Mouse (Mus musculus): ENCODE results near the gene Zfp423. TPM values are rescaled to one million over a fixed set of nuclear protein-coding genes. Genes with fewer than 3 reads are reported as not detected.

Gene Zfp423
- polyA plus RNA-seq, 1 experiment from 2014 or later: 22.0 TPM

DNA sequence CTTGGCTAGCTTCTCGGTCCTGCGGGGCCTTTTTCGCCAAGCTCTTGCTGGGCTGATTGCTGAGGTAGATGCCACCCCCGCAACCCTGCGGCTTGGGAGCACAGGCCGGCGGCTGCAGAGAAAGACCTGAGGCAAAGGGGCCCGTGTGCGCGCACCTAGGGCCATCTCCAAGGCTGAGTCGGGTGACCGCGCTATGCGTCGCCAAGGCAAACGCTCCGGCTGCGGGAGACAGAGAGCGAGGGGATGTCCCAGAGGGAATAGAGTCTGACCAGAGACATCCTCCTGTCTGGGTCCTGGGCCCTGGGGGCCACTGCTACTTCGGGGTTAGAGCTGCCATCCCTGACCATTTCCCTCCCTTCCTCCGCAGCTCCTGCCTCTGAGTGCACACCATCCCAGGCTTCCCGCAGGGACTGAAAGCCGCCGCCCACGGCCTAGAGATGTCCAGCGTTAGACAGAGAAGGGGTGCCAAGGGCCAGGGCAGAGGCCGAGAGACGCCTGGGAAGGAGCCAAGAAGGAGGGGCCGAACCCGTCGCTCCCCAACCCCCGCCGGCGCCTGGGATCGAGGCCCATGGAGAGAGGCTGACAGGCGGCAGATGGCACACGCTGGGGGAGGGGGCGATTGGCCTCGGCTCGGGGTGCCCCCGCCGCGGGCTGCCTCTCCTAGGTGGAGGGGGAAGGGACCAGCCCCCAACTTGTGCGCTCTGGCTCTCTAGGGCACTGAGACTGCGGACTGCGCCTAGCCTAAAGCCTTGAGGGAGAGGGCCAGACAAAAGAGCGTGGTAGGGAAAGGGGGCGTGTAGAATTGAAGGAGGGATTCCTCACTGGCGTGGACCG, 2.5 kb upstream of the Zfp423 start:
- no peaks in the 10 kb centered on the region for H3K9me3 ChIP-seq
- DNase-seq (ENCODE audit: low spot score): peak; percentile 68
- peak overlapping the region; percentile 84 for H3K4me3 ChIP-seq
- under 1% methylated on average over 50 of the region's 50 CpGs for WGBS
- peaks cover 63% of the 10 kb centered on the region for H3K4me1 ChIP-seq
- H3K27me3 ChIP-seq (replicated peaks; ENCODE audit: low read depth, poor library complexity, severe bottlenecking): peaks cover 51% of the 10 kb centered on the region
- no peaks in the 10 kb centered on the region for H3K36me3 ChIP-seq (replicated peaks)
- peak overlapping the region; percentile 99 for H3K27ac ChIP-seq (replicated peaks)

DNA sequence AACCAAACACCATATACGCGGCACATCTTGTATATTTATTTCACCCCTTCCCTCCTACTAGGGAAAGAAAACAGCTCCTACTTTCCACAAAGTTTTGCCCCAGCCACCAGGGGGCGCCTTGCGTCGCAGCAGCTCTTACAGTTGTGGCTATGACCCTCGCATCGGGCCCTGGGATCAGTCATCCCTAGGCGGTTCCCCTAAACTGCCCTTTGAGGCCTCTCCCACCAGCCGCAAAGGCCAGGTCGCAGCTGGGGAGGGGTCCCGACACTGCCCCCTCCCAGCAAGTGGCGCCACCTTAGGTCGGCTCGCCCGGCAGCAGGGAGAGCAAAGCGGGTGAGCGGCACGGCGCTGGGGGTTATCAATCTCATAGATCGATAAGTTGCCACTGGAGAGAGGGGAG, 1.7 kb upstream of the Zfp423 start:
- H3K4me3 ChIP-seq: peak overlapping the region; percentile 84
- peak overlapping the region; percentile 99 for H3K27ac ChIP-seq (replicated peaks)
- DNase-seq (ENCODE audit: low spot score): peak; percentile 79
- H3K4me1 ChIP-seq: peaks cover 69% of the 10 kb centered on the region
- peaks cover 48% of the 10 kb centered on the region for H3K27me3 ChIP-seq (replicated peaks; ENCODE audit: low read depth, poor library complexity, severe bottlenecking)
- H3K9me3 ChIP-seq: no peaks in the 10 kb centered on the region
- H3K36me3 ChIP-seq (replicated peaks): no peaks in the 10 kb centered on the region
- under 1% methylated on average over 20 of the region's 20 CpGs for WGBS

DNA sequence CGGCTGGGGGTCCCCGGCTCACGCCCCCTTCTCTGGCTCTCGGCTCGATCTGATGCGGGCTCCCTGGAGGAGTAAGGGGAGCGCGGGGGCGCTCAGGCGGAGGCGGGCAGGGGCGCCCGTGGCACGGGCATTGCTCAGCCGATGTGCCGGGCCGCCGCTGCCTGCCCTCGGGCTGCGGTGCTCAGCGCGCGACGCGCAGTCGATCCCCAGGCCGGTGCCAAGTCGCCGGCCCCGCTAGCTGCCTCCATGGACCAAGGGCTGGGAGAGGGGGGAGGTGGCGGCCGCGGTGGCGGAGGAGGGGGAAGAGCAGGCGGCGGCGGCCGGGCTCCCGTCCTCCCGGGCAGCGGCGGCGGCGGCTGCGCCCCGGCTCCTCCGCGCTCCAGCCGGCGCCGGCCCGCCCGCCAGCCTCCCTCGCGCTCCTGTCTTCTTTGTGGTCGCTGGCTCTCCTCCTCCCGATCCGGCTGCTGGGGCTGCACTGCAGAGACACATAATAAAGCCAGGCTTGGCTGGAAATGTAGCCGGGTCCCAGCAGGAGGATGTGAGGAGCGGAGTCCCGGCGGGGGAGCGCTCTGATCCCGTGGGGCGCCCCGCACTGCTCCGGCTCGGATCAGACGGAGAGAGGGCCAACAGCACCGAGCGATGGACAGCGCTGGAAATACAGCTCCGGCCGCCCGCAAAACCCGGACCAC, 810 bp upstream of the Zfp423 start:
- peak; percentile 89 for DNase-seq (ENCODE audit: low spot score)
- Histone ChIP-seq H3K27me3 (replicated peaks; ENCODE audit: low read depth, poor library complexity, severe bottlenecking) (peaks cover 47% of the 10 kb centered on the region), H3K4me1 (peaks cover 78% of the 10 kb centered on the region), H3K9me3 (no peaks in the 10 kb centered on the region), H3K4me3 (peak overlapping the region; percentile 84), H3K27ac (replicated peaks) (peak overlapping the region; percentile 99), H3K36me3 (replicated peaks) (no peaks in the 10 kb centered on the region)
- under 1% methylated on average over 75 of the region's 76 CpGs for WGBS

DNA sequence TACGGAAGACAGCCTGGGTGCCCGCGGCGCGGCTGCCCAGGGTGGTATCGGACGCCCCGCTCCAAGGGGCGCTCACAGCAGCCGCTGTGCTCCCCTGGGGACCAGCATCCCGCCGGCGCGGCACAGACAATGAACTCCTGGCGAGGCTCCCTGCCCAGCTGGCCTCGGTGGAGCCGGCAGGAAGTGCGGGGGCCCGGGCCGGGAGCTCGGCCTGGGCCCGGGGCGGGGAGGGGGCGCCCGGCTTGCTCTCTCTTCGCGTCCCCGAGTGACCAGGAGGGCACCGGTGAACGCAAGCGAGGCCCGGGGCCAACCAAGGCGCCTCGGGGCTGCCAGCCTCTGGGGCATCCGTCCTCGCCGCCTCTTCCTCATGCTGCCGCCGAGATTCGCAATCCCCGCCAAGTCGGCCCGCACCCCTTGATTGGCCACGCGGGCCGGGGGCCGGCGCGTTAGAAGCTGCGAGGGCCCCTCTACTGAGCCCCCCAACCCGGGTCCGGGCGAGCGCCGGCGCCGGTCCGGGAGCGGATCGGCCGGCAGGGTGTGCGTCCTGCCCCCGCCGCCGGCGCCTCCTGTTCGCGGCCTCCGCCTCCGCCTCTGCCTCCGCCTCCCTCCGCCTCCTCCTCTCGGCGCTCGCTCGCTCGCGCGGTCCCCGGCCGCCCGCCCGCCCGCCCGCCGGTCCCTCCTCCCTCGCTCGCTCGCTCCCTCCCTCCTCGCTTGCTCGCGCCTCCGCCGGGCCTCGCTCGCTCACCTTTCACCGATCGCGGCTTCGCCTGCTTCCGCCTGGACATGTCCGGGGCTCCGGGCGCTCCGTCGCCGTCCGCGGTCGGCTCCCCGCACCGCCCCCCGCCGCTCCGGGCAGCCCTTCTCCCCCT, 710 bp downstream of the Zfp423 start:
- Histone ChIP-seq H3K4me1 (peaks cover 89% of the 10 kb centered on the region), H3K9me3 (no peaks in the 10 kb centered on the region)
- under 1% methylated on average over 114 of the region's 115 CpGs for WGBS

DNA sequence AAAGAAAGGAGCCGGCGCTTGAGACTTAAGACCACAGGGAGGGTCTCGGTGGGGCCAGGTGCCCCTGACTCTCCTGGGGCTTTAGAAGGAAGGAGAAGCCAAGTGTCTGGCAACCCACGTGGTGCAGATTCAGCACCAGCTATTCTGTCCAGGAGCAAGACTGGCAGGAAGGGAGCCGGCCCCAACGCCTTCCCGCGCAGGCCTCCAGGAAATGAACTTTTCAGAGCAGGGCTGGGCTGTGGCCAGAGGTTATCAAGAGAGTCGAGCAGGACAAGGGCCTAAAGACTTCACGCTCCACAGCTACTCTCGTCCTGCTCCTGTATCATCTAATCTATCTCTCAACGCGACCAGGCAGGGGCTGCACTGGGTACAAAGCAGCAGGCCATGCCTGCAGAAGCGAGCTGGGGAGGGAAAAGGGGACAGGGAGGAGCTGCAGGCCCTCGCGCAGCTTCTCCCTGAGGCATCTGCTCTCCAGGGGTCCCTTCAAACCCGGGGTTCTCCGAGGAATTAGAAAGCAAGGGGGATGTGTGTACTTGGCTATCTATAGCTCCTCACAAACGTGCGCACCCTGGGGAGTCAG, 1.4 kb downstream of the Zfp423 start:
- H3K27me3 ChIP-seq (replicated peaks; ENCODE audit: low read depth, poor library complexity, severe bottlenecking): peaks cover 25% of the 10 kb centered on the region
- peak overlapping the region; percentile 99 for H3K27ac ChIP-seq (replicated peaks)
- no peaks in the 10 kb centered on the region for H3K36me3 ChIP-seq (replicated peaks)
- no peaks in the 10 kb centered on the region for H3K9me3 ChIP-seq
- H3K4me1 ChIP-seq: peaks cover 93% of the 10 kb centered on the region
- peak overlapping the region; percentile 84 for H3K4me3 ChIP-seq
- under 1% methylated on average over 20 of the region's 20 CpGs for WGBS
- peak; percentile 76 for DNase-seq (ENCODE audit: low spot score)

More for the DNA sequence above, 710 bp downstream of the Zfp423 start:
- peak; percentile 83 for DNase-seq (ENCODE audit: low spot score)
- Histone ChIP-seq H3K27ac (replicated peaks) (peak overlapping the region; percentile 99), H3K27me3 (replicated peaks; ENCODE audit: low read depth, poor library complexity, severe bottlenecking) (peaks cover 32% of the 10 kb centered on the region), H3K36me3 (replicated peaks) (no peaks in the 10 kb centered on the region), H3K4me3 (peak overlapping the region; percentile 84)

DNA sequence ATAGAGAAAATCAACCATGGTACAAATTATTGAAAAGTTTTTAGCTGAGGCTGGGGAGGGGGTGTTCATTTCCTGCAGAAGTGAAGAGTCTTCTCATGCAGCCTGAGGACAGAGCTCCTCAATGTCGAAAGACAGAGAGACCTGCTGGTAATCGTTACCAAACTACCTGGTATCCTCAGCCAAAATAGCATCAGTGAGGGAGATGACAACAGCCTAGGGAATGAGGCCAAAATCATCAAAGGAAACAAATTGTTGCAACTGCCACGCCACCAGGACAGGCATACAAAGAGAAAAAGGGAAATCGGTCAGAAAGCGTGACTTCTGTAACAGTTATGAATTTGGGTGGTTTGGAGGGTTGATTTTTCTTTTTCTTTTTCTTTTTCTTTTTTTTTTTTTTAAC, 3.4 kb downstream of the Zfp423 start:
- Histone ChIP-seq H3K36me3 (replicated peaks) (peaks cover 8% of the 10 kb centered on the region), H3K9me3 (no peaks in the 10 kb centered on the region), H3K4me1 (peaks cover 87% of the 10 kb centered on the region), H3K27ac (replicated peaks) (no peak overlapping the region), H3K27me3 (replicated peaks; ENCODE audit: low read depth, poor library complexity, severe bottlenecking) (peaks cover 7% of the 10 kb centered on the region), H3K4me3 (0 out of 2 replicates have a peak overlapping the region, but pooled peaks have one; percentile 84)
- DNase-seq (ENCODE audit: low spot score): no peak
- WGBS: 57% methylated on average over 5 of the region's 5 CpGs

DNA sequence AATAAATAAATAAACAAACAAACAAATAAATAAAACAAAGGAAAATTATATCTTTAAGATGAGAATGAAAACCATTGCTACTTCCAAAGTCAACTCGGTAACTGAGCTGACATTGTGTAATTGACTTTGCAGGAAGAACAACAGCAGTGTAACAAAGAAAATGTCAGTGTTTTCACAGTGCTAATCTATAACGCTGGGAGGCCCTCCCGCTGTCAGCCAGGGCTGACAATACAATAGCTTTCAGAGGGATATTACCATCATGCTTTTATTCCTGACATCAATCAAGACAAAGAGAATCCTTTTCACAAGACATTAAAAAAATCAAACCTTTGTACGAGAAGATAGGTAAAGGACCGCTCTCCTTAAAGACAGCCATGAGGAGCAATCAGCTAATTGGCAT, 5.9 kb downstream of the Zfp423 start:
- Histone ChIP-seq H3K27me3 (replicated peaks; ENCODE audit: low read depth, poor library complexity, severe bottlenecking) (no peaks in the 10 kb centered on the region), H3K9me3 (no peaks in the 10 kb centered on the region), H3K4me1 (peaks cover 89% of the 10 kb centered on the region), H3K36me3 (replicated peaks) (peaks cover 12% of the 10 kb centered on the region), H3K4me3 (no peak overlapping the region), H3K27ac (replicated peaks) (no peak overlapping the region)
- no peak for DNase-seq (ENCODE audit: low spot score)
- 38% methylated on average over 5 of the region's 5 CpGs for WGBS

DNA sequence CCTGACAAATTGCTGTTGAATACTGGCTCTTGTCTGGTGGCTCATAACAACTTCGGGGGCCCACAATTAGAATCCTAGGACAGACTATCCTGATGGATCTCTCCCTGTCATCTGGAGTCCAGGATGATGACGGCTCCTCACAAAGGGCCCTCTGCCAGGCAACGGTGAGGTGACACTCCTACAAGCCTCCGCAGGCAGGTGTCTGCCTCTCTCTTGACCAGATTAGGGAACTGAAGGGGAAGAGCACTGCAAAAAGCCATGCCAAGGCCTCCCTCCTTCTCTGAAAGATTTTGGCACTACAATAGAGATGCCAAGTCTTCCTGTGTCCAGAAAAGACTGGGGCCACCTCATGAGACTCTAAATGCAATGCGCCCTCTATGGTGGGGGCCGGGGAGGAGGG, 7.1 kb downstream of the Zfp423 start:
- H3K27ac ChIP-seq (replicated peaks): no peak overlapping the region; the same call in 1 of the 2 replicates
- DNase-seq (ENCODE audit: low spot score): no peak
- no peak overlapping the region for H3K4me3 ChIP-seq
- WGBS: 67% methylated on average over 6 of the region's 6 CpGs
- peaks cover 89% of the 10 kb centered on the region for H3K4me1 ChIP-seq
- peaks cover 12% of the 10 kb centered on the region for H3K36me3 ChIP-seq (replicated peaks)
- no peaks in the 10 kb centered on the region for H3K9me3 ChIP-seq
- H3K27me3 ChIP-seq (replicated peaks; ENCODE audit: low read depth, poor library complexity, severe bottlenecking): no peaks in the 10 kb centered on the region

DNA sequence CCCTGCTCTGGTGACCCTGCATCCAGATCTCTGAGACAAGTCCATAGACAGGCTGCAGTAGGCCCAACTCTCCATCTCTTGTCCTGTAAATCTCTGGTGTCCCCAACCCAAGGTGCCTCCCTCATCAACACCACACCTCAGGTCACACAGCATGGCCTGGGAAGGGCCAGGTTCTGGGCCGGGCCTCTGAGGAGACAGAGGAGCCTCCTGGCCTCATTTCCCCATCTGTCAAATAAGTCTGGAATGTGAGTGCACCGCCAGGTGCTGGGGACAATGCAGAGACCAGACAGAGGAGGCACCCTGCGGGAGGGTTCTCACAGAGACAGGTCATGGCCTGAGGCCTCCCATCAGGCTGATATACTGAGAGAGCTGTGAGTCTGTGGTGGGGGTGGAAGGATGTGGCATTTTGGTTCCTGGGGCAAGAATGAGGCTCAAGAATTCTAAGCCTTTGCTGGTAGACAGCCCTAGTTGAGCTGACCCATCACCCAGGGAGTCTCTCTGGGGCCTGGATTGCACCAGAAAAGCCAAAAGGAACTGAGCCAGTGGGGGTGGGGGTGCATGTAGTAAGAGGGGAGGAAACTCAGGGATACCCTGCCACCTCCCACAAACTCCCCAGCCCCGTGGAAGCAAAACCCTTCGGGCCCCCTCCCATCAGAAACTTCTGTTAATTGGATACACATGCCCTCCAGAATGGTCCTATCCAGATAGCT, 15.0 kb downstream of the Zfp423 start:
- H3K4me3 ChIP-seq: peak overlapping the region; percentile 57
- WGBS: 11% methylated on average over 5 of the region's 5 CpGs
- no peaks in the 10 kb centered on the region for H3K27me3 ChIP-seq (replicated peaks; ENCODE audit: low read depth, poor library complexity, severe bottlenecking)
- H3K9me3 ChIP-seq: no peaks in the 10 kb centered on the region
- peaks cover 88% of the 10 kb centered on the region for H3K4me1 ChIP-seq
- peaks cover 14% of the 10 kb centered on the region for H3K36me3 ChIP-seq (replicated peaks)
- DNase-seq (ENCODE audit: low spot score): peak; percentile 53
- H3K27ac ChIP-seq (replicated peaks): peak overlapping the region; percentile 84

DNA sequence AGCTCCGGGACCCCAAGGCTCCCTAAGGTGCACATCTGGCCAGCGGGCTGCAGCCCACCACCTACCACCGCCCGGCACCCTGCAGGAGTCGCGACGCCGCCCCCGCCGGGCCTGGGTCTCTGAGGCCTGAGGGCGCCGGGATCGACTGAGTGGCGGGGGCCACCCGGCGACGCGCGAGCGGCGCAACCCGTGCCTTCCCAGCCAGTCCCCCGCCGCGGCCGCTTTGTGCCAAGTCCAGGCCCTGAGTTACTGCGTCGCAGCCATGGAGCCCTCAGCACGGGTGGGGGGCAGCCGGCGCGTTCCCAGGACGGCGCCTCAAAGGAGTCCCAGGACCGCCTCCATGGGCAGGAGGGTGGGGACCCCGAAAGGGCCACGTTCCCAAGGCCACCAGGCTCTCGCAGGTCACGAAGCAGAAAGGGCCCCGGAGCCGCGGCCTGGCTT, 15.7 kb downstream of the Zfp423 start:
- DNase-seq (ENCODE audit: low spot score): peak; percentile 61
- H3K27ac ChIP-seq (replicated peaks): peak overlapping the region; percentile 84
- no peaks in the 10 kb centered on the region for H3K27me3 ChIP-seq (replicated peaks; ENCODE audit: low read depth, poor library complexity, severe bottlenecking)
- H3K4me3 ChIP-seq: peak overlapping the region; percentile 57
- H3K9me3 ChIP-seq: no peaks in the 10 kb centered on the region
- WGBS: 6% methylated on average over 42 of the region's 42 CpGs
- H3K4me1 ChIP-seq: peaks cover 88% of the 10 kb centered on the region
- peaks cover 14% of the 10 kb centered on the region for H3K36me3 ChIP-seq (replicated peaks)

DNA sequence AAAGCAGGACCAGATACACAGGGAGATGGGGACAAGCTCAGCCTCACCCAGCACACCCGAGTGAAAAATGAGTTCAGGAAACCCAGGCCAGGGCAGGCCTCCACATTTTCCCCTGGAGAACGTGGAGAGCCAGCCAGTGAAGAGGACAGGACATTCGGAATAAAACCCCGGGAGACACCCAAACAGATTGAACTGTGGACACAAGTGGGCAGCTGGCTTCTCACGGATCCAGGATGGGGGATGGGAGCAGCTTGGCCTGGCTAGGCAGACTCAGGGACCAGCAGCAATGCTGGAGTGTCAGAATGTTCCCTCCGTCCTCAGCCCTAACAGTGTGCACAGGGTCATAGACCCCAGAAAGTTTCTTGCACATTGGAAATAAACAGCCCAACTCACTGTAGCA, 18.7 kb downstream of the Zfp423 start:
- H3K27ac ChIP-seq (replicated peaks): peak overlapping the region; percentile 51
- H3K36me3 ChIP-seq (replicated peaks): peaks cover 12% of the 10 kb centered on the region
- 37% methylated on average over 6 of the region's 6 CpGs for WGBS
- no peak for DNase-seq (ENCODE audit: low spot score)
- no peak overlapping the region for H3K4me3 ChIP-seq
- H3K4me1 ChIP-seq: peaks cover 80% of the 10 kb centered on the region
- no peaks in the 10 kb centered on the region for H3K27me3 ChIP-seq (replicated peaks; ENCODE audit: low read depth, poor library complexity, severe bottlenecking)
- H3K9me3 ChIP-seq: no peaks in the 10 kb centered on the region
